Mouse (Mus musculus): ENCODE data around the gene Cep164.

The Cep164 gene

DNA sequence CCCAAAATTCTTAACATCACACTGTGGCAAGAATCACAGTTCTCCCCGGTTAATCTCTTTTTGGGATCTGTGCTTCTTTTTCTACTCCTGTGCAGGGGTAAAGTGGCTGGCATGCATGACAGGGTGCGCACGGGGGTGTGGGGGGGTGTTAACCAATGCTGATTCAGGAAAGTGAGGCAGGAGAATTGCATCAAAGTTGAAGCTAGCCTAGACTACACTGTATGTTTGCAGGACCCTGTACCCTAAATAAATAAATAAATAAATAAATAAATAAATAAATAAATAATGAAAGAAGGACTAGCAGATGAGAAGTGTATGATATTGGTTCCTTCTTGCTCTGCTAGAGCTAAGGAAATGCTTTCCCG, 9.6 kb upstream of the Cep164 start:
- no peak for DNase-seq

GRCm38 (mm10) chr9:45833461-45833860, 5.0 kb upstream of the Cep164 start:
- no peak for DNase-seq

- no peak for DNase-seq
These were observed 4.4 kb upstream of the Cep164 start for GRCm38 (mm10) chr9:45832898-45833297.

- DNase-seq = peak; percentile 91
These were observed 616 bp upstream of the Cep164 start for GRCm38 (mm10) chr9:45829107-45829506.

DNA sequence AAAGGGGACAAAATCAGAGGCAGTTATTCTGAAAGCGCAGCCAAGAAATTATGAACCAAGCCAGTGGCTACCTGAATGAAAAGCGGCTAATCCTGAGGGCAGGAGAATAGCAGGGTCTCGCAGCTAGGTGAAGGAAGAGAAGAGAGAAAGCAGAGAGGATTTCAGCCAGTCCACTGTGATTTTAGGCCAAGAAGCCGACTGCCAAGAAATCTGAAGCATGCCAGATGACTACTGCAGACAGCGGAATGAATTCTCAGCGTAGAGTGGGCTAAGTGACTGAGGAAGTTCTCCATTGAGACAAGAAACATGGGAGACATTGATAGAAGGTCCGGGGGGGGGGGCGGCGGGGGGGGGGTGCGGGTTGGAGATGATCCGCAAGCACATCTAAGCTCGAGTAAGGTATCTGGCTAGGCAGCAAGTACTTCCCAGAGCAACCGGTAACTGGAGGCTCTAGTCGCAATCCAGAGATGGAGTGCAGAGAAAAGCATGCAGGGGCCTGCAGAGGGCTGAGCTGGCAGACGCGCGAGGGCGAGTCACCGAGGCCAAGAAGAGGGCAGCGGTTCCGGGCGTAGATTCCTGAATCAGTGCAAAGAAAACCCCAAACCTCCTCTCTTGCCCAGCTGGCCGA, 714 bp downstream of the Cep164 start:
- no peak for DNase-seq

DNA sequence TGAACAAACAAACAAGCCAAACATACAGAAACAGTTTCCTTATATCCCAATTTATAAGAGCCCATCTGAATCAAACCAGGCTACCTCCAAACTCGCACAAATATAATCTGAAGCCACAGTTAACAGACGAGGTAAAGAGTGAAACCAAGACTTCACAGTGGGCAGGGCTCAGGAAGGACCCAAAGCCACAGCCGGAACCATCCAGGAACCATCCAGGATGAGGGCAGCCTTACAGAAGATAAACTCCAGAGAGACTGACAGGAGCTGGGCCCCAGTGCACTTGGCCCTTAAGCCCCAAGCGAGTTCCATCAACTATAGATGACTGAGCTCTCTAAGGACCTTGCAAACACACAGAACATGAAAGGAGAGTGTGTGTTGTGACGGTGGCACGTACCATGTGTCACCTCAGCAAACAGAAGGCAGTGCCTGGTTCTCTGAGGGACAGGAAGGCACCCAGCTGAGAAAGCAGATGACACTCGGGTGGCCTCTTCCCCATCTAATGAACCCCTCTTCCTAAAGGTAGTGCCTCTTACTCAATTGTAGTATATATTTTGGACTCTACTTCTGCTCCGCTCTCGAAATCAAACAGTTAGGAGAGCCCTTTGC, 10.0 kb downstream of the Cep164 start:
- no peak for DNase-seq

DNA sequence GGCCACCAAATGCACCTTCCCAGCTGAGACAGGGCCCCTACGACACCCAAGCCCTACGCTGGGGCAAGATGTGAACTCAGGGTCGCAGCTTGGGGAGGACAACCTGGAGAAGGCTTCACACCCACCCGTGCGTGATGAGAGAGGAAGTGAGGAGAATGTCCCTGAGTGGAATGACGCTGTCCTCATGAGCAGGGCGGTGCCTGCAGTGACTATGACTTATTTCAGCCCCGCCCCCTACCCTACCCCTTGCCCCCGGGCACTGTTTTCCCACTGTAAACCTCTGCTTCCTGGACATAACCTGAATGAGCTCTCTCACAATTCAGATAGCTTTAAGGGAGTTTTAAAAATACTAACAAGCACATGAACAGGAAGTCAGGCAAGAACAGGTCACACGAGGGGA, 13.0 kb downstream of the Cep164 start:
- no peak for DNase-seq

DNA sequence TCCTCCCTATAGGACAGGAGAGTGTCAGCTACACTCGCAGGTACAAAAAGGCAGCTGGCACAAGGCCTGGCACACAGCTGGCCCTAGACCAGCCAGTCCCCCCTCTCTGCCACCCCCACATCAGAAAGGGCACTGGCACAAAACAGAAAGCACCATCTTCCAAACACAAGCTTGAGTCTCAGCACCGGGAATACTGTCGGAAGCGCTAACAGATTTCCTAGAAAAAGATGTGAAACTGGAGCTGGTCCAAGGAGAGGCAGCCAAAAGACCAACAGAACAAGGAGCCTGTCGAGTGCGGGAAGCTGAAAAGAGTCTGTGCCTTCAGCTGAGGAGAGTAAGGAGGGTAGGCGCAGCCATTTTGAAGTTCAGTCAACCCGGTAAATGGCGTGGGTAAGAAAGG, 13.4 kb downstream of the Cep164 start:
- DNase-seq = no peak

- DNase-seq = no peak
These were observed 16.5 kb downstream of the Cep164 start for GRCm38 (mm10) chr9:45811946-45812345.

DNA sequence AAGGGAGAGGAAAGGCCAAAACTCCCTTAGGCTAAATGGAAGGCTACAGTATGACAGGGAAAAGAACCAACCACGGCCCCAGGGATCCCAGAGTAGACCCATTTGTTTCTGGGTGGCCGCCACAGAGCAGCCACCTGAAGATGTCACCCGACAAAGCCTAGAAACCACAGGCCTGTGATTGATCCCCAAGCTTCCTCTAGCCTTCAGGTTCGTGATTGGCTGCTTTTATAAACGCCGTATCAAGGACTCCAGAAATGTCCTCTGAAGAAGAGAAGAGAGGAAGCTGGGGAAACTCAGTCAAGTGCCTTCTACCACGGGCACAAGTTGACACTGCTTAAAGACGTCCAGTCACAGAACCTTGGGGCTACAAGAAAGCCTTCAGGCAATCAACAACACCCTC, 20.7 kb downstream of the Cep164 start:
- DNase-seq = no peak

- no peak for DNase-seq
These were observed 21.2 kb downstream of the Cep164 start for GRCm38 (mm10) chr9:45807337-45807736.

DNA sequence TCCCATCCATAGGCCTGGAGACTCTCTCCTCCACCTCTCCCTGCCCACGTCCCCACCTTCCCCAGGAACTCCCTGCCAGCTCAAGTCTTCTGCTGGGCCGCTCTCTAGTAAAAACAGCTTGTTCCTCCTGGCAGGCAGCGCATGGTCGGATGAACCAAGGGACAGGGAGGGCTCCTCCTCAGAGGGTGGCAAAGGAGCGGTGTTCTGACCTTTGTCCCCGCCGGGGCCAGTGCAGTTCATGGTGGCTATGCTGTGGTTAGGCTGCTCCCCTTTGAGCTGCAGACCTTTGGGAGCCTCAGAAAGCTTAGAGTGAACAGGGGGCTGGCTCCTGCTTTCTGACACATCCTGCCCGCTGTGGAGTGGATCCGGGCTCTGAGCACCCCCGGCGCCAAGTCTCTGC, 21.6 kb downstream of the Cep164 start:
- DNase-seq = no peak

DNA sequence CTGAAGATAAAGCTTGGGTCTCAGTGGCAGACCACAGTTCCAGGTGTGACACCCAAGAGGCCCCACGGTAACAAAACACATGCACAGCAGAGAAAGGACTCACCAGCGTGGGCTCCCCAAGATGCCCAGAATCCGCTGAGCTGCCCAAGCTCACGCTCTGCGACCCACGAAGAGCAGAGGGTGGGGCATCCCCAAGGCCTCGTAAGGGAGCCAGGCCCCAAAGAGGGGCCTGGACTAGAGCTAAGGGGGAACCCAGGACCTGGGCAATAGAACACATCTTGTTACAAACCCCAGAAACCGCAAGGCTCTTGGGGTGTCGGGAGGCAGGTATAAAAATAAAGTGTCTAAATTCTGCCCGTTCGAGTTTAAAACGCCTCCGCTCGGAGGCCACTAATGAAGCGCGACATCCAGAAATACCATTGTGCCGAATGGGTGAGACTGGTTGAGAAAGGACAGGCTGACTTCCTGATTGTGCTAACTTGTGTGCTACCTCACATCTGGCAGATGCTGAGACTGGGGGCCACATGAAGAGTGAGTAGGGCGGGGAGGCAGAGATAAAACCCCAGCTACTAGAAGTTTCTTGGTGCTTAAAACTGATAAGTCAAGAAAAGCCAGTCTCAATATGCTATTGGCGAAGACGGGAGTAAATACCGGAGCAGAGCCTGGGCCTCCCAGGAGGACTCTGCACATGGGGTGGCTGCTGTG, 25.3 kb downstream of the Cep164 start:
- no peak for DNase-seq

- DNase-seq = no peak
These were observed 29.1 kb downstream of the Cep164 start for GRCm38 (mm10) chr9:45799402-45799801.

- peak; percentile 66 for DNase-seq
These were observed 29.9 kb downstream of the Cep164 start for GRCm38 (mm10) chr9:45798467-45799164.

DNA sequence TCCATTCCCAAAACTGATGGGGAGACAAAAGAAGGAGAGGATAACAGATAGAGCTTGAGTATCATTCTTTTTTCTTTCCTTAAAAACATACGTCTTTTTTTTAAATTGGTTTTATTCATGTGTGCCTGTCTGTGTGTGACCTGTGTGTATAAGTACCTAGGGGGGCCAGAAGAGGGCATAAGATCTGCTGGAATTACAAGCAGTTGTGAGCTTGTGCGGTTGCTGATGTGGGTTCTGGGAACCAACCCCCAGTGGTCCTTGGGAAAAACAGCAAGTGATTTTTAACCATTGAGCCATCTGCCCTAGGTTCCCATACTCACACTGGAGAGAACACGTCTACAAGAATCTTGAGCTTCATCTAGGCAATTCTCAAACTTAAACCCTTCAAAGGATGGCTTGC, 31.2 kb downstream of the Cep164 start:
- peak; percentile 37 for DNase-seq

- DNase-seq = no peak
These were observed 32.8 kb downstream of the Cep164 start for GRCm38 (mm10) chr9:45795722-45796121.

- no peak for DNase-seq
These were observed 34.8 kb downstream of the Cep164 start for GRCm38 (mm10) chr9:45793697-45794096.

GRCm38 (mm10) chr9:45792235-45792634, 36.3 kb downstream of the Cep164 start:
- peak; percentile 64 for DNase-seq

- no peak for DNase-seq
These were observed 36.9 kb downstream of the Cep164 start for GRCm38 (mm10) chr9:45791456-45792142.

DNA sequence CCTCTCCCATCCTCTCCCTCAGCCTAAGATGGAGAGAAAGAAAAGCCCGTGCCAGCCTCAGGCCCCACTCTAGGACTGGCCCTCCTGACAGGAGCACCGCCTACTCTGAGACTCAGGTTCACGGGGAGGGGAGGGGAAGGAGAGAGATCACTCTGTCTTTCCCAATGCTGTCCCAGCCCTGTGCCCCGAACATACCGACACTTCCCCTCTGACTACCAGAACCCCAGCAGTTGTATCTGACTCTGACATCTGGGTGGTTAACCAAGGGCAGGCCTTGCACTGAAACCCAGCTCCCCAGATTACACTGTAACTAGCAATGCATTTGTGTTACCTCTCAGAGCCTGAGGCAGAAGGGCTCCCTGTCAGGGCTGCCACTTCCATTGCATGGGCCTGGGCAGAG, 40.1 kb downstream of the Cep164 start:
- peak; percentile 11 for DNase-seq

DNA sequence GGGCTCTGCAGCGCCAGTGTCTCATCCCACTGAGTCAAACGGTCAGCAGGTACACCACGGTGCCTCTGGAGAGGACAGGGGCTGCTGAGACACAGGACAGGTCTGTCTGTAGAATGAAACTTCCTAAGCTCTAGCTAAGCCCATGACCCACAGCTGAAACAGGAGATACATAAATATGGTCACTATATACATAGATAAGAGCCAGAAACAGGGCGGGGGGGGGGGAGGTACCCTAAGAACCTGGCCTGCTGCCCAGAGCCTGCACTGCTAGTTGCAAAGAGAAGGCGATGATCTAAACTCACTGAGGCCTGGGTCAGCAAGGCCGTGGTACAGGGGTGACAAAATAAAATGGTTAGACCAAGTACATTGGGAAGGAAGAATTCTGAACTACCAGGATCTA, 40.9 kb downstream of the Cep164 start:
- DNase-seq = no peak

DNA sequence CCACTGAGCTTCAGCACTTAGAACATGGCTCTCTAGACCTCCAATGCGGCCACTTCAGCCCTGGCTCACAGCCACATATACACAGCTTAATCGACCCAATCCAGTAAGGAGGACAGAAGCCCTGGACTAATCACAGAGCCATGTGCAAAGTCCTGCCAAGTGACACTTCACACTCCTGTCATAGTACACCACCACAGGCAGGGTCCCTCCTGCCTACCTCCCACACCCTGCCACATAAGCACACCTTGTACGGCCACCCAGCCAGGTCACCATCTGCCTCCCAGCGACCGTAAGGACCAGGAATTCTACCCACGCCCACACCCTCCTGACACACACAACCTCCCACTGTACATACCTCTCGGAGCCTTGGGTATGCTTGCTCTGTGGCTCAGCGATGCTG, 41.4 kb downstream of the Cep164 start:
- DNase-seq = no peak
